Mouse (Mus musculus): ENCODE data around the gene H2-T24.

Gene H2-T24

DNA sequence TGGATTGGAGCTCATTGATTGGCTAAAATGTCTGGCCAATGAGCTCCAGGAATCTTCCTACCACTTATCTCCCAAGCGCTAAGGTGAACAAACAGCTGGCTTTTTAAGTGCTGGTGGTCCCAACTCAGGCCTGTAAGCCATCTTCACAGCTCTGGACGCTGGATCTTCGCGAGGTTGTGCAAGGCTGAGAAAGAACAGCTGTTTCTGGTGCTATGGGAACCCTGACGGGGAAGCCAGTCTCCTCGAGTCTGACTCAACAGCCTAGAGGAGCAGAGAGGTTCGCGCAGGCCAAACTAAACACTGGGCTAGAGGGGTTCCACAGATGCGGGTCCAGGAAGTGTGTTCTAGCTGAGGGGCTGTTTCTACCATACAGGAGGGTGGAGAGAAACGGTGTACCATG lies 28.6 kb downstream of the H2-T24 start:
- no peak for DNase-seq (ENCODE audit: low read depth, low spot score)

DNA sequence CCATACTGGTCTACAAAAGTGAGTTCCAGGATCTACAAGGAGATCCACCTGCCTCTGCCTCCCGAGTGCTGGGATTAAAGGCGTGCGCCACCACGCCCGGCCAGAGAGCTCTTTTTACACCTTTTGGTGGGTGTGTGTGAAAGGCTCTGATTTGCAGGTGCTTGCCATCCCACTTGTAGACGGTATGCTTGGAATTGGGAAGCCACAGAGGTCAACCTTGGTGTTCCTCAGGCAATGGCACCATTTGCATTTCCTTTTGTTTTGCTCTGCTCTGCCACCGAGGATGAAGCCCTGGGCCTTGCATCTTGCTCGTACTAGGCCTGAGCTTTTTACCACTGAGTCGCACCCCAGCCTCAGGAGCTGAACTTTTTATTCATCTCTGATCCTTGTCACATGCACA lies 38.6 kb downstream of the H2-T24 start:
- DNase-seq (ENCODE audit: low read depth, low spot score), result peak; percentile 83

DNA sequence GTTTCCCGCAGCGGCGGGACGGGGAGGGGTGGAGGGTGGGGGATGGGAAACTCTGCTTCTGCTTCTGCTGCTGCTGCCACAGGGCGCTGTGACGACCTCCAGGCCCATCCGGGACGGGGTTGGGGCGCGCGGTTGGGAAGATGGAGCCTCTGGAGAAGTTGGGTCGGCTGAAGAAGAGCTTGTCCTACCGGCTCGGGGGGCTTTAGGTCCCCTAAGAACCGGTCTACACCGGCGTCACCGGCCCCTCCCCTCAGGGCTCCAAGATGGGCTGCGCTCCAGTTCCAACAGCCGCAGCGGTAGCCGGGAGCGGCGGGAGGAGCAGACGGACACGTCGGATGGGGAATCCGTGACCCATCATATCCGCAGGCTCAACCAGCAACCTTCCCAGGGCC lies 40.0 kb downstream of the H2-T24 start:
- DNase-seq (ENCODE audit: low read depth, low spot score), result peak; percentile 56

DNA sequence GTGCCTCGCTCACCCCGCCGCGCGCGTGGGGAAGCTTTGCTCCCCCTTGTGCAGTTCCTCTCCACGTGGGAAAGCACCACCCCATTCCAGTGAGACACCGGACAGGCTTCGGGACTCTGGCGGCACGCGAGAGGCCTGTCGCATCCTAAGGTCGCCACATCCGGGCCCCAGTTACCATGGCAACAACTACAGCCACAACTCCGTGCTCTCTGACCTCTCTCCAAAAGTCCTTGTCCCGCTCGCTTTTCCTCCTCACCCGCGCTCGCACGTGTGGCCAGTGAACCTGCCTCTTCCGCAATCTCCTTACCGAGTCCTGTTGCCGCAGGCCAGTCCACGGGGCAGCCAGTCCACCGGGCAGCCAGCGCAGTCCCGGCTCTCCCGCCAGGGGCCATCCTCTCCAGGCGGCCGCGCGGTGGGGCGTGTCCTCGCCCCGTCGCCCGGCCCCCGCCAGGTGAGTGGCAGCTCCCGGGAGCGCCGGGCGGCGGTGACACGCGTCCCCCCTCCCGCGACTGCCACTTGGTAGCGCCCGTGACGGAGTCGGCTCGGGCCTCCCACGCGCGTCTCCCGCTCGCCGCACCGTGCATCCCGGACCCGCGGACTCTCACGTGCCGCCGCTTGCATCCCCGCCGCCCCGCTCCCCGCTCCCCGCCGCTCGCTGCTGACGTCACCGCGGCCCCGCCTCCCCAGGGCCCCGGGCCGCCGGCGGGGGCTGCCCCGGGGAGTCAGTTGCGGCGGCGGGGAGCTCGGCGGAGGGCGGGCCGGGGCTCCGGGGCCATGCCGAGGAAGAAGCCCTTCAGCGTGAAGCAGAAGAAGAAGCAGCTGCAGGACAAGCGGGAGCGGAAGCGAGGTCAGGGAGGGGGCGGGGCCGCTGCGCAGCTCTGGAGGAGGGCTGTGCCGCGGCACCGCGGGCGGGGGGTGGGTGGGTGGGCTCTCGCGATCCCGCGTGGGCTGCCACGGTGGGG lies 40.7 kb downstream of the H2-T24 start, which contains the start of the genes Gnl1 and Prr3:
Gnl1 (plus strand) TSS at position 451 of the 962 bp plus-strand sequence.
Prr3 (minus strand) TSS at position 836 of the 962 bp plus-strand sequence.
- DNase-seq (ENCODE audit: low read depth, low spot score), result peak; percentile 97

DNA sequence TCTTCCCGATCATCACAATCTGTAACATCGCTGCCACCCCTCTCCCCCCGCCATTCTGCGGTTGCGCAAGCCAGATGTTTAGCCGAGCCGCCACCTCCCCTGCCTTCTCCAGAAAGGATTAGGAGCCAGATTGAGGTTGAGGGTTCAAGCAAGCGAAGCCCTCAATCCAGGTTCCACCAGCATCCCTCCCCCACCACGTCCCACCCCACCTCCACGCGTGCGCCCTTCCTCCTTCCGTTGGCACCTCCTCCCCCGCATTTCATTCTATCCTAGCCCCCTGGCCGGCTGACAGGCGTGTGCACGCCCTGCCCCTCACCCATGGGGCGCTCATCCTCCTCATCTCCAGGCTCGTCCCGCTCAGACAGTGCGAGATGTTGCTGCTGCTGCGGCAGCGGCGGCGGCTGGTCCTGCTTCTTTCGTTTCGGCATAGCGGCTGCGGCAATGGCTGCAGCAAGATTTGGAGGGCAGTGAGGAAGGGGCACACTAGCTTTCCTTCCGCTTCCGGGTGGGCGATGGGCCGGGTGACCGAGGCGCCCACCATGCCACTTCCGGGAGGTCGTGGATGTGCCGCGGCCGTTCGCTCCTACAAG lies 41.5 kb downstream of the H2-T24 start:
- peak; percentile 87 for DNase-seq (ENCODE audit: low read depth, low spot score)

DNA sequence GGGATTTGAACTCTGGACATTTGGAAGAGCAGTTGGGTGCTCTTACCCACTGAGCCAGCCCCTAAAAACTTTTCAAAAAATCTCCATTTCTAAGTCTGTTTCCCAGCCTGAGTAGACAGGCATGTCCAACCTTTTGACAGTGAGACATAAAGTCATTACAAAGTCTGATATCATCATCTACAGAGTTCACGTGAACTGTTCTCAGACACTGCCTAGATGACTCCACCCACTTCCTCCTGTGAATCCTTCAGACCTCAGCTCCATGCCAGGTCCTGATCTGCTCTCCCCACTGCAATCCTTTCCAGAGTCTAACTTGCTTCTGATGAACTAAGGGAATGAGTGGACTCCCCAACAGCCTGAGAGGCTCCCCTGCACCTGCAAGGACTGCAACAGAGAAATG lies 48.2 kb downstream of the H2-T24 start:
- DNase-seq (ENCODE audit: low read depth, low spot score), result no peak

DNA sequence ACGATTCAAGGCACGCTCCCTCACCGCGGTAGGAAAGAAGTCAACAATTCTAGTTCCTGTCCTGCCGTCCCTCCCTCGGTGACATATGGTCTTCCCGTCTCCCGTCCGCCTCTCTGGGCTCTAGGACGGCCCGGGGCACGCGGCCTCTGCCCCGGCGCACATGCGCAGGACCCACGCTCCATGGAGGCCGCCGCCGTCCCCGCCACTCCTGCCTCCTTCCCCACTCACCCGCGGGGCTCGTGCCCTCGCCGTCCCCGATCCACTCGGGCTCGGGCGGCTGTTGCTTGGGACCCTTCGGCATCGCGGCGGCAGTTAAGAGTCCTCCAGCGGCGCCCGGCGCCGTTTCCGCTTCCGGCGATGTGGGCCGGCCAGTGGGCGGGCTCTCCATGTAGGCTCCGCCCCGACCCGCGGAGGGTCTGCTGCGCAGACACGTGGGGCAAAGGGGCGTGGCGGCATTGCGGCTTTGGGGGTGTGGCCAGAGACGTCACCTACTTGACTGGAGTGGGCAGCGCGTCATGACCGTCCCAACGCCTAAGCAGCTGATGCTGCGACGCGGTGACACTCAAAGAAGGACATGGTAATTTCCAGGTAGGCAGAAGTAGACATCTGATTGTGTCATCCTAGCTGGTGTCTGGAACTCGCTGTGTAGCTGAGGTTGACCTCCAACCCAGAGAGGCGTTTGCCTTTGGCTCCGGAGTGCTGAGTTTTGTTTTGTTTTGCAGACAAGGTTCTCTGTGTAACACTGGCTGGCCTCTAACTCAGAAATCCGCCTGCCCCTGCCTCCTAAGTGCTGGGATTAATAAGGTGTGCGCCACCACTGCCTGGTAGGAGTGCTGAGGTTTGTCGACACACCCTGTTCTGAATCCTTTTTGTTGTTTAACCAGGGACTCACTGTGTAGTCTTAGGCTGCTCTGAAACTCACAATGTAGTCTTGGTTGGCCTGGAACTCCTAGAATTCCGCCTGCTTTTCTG lies 50.7 kb downstream of the H2-T24 start, which contains the start of gene Abcf1:
Abcf1 (minus strand) TSS at position 344 of the 972 bp plus-strand sequence.
- peak; percentile 98 for DNase-seq (ENCODE audit: low read depth, low spot score)

DNA sequence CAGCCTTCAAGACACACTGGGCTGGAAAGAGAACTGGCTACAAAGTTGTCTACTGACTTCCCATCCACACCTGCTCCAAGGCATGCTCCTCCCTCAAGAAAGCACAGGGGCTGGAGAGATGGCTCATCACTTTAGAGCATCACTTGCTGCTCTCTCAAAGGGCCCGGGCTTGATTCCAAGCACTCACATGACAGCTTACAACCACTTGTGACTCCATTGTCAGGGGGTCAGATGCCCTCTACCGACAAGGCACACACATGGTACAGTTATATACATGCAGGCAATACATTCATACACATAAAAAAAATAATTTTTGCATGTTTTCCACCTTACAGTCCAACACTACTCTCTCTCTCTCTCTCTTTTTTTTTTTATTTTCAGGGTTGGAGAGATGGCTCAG lies 52.7 kb downstream of the H2-T24 start:
- no peak for DNase-seq (ENCODE audit: low read depth, low spot score)

DNA sequence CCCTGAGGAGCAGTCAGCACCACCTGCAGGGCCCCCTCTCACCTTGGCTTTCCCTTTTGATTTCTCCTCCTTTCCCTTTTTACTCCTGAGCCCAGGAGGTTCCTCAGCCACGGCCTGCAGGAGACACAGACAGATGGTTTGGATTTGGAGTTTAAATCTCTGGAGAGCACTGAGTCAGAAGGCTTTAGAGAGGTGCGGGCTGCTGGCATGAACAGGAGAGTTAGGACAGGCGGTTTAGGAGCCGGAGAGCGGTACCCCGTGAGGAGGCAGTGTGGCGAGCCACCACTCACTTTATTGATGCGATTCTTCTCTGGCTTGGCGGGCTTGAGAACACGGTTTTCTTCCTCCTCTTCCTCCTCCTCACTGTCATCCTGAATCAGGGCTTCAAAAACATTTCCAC lies 57.1 kb downstream of the H2-T24 start:
- no peak for DNase-seq (ENCODE audit: low read depth, low spot score)

DNA sequence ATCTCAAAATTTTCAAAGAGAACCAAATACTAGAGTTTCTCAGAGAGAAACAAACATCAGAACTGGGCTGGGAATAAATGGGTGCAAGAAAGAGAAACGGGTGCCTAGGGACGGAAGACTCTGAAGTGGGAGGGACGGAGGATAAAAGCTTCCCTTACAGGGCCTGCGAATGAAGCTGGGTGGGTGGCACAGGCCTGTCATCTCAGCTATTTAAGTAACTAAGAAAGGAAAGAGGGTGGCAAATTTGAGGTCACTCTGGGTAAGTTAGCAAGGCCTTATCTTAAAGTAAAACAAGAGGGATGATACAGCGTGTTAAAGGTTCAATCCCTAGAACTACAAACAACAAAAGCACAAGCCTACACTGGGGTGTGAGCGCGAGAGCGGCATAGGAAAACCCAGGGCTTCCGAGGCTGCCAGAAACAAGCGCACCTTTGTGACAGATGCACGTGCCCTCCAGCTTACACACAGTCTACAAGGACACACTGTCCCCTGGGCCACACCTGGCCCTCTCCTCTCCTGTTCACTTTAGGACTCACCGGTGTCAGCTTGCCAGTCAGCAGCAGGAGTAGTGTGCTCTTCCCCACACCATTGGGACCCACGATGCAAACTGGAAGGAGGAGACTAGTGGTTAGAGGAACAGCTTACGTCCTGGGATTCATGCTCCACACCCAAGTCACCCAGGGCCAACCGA lies 61.7 kb downstream of the H2-T24 start:
- DNase-seq (ENCODE audit: low read depth, low spot score), result no peak

Measured in ZHBTc4 (cell line).